Mouse (Mus musculus) neutrophil, adult 83 days (primary cell): Measurements from ENCODE around the gene Gdf11. TPM values are rescaled to one million over a fixed set of nuclear protein-coding genes. Genes with fewer than 3 reads are reported as not detected.

ENCODE experiments used
- total RNA-seq, 2 experiments: library from RNA; stranded (reverse); gene quantifications; one replicate each; pipeline ENCODE4 v1.2.4; 2023

The Gdf11 gene
- total RNA-seq: under 1 TPM in 1 of 2 experiments, not detected in 1; 0.13 TPM

GRCm38 (mm10) chr10:128891296-128892094, at the start of gene Gdf11:
Gene Gdf11 (minus strand): TSS chr10:128891718.

DNA sequence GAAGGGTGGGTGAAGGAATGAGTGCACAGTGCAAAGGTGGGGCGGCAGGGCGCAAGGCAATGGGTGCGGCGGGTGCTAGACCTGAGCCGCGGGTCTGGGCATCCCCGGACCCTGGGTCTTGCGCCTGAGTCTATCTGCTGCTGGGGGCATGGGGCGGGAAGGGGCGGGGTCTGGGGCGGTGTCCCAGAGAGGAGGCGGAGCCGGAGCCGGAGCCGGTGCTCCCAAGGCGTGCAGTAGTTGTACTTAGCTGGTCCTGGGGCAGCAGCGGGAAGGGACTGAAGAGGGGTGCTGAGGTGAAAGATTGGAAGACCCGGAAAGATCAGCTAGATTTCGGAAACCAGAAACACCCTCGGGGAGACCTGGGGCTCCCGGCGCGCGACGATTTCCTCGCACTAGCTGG, 42.1 kb upstream of the Gdf11 start, which contains the start of gene Itga7:
Itga7 (plus strand) TSS at position 245 of the 400 bp plus-strand sequence.

GRCm38 (mm10) chr10:128923935-128924334, 32.4 kb upstream of the Gdf11 start, which contains the start of gene Bloc1s1:
Gene Bloc1s1 (minus strand): TSS chr10:128924035.

DNA sequence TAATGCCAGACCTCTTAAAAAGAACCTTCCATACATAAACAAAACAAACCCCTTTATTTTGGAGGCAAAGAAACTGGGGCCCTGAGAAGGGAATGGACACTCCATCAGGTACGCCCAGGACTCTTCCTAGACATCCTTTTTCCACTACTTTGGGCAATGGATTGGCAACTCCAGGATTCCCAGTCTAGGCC, 31.2 kb upstream of the Gdf11 start, which contains the start of gene Rdh5:
Rdh5 (minus strand) TSS at position 67 of the 191 bp plus-strand sequence.

DNA sequence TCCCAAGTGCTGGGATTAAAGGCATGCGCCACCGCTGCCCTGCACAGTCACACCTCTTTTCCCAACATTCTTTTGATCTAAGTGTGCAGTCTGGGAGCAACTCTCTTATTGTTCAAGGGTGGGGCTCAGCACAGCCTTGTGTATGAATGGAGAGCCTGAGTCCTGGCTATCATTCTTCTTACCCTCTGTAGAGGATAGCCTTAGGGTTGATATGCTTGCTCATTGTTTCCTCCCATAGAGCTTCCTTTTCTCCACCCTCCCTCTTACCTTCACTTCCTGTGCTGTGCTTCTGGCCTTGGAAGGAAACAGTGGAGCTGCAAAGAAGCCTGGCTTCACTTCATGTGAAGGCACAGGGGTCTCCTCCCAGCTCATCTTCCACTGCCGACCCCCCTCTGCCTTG, 9.2 kb upstream of the Gdf11 start, which contains the start of gene Cd63:
Cd63 (plus strand) TSS at position 292 of the 400 bp plus-strand sequence.

Other genes starting within 250 kb of the Gdf11 start
- gene Ikzf4, start 245.7 kb downstream of the Gdf11 start, total RNA-seq: not detected
- gene Suox, start 217.6 kb downstream of the Gdf11 start, total RNA-seq: 1 to 10 TPM; 3.1 to 4.9 TPM
- gene Rab5b, start 195.5 kb downstream of the Gdf11 start, total RNA-seq: 100 to 1,000 TPM; 108 to 111 TPM
- gene Pmel, start 187.5 kb downstream of the Gdf11 start, total RNA-seq: 1 to 10 TPM; 2.4 to 3.0 TPM
- gene Cdk2, start 186.7 kb downstream of the Gdf11 start, total RNA-seq: 10 to 100 TPM; 81.0 to 81.2 TPM
- 10 to 100 TPM; 42.5 to 51.0 TPM for gene Dgka, start 146.9 kb downstream of the Gdf11 start, total RNA-seq
- gene Pym1, start 143.8 kb downstream of the Gdf11 start, total RNA-seq: 10 to 100 TPM; 18.2 to 22.3 TPM
- gene Mmp19, start 100.8 kb downstream of the Gdf11 start, total RNA-seq: 1 to 10 TPM; 6.6 to 7.3 TPM
- gene Dnajc14, start 87.7 kb downstream of the Gdf11 start, total RNA-seq: 10 to 100 TPM; 59.8 to 65.1 TPM
- 1 to 10 TPM; 5.7 to 6.5 TPM for gene Tmem198b, start 87.3 kb downstream of the Gdf11 start, total RNA-seq
- gene Sarnp, start 74.4 kb downstream of the Gdf11 start, total RNA-seq: 10 to 100 TPM; 34.9 to 38.9 TPM
- gene Ormdl2, start 70.1 kb downstream of the Gdf11 start, total RNA-seq: 10 to 100 TPM; 20.5 to 25.1 TPM
- gene Cd63, start 9.3 kb upstream of the Gdf11 start, total RNA-seq: 100 to 1,000 TPM; 136 to 156 TPM
- gene Rdh5, start 31.2 kb upstream of the Gdf11 start, total RNA-seq: 1 to 10 TPM; 3.2 to 6.0 TPM
- 10 to 100 TPM; 80.0 to 90.6 TPM for gene Bloc1s1, start 32.3 kb upstream of the Gdf11 start, total RNA-seq
- under 1 TPM in 1 of 2 experiments, not detected in 1; 0.09 TPM for gene Itga7, start 42.1 kb upstream of the Gdf11 start, total RNA-seq
- gene Mettl7b, start 69.3 kb upstream of the Gdf11 start, total RNA-seq: not detected
- gene Olfr9, start 97.7 kb upstream of the Gdf11 start, total RNA-seq: not detected
- not detected for gene Olfr763, start 119.1 kb upstream of the Gdf11 start, total RNA-seq
- not detected for gene Olfr764-ps1, start 148.2 kb upstream of the Gdf11 start, total RNA-seq
- not detected for gene Olfr765, start 158.3 kb upstream of the Gdf11 start, total RNA-seq
- gene Olfr766-ps1, start 177.3 kb upstream of the Gdf11 start, total RNA-seq: not detected
- gene Olfr767, start 191.2 kb upstream of the Gdf11 start, total RNA-seq: not detected
- not detected for gene Olfr768, start 207.7 kb upstream of the Gdf11 start, total RNA-seq
- not detected for gene Olfr769, start 226.1 kb upstream of the Gdf11 start, total RNA-seq
- not detected for gene Olfr770, start 247.3 kb upstream of the Gdf11 start, total RNA-seq